Mouse (Mus musculus) cerebellum, adult 8-10 months (tissue): ENCODE data around the gene Trim65.
"Not testable (repeated sequence)": the region's sequence is repeated elsewhere in the genome, so short reads cannot be mapped to it uniquely, and the experiment has no call there.

ENCODE experiments used
- DNase-seq: peaks from one replicate; pipeline ENCODE4 v3.0.0; 2022

Trim65 gene

DNA sequence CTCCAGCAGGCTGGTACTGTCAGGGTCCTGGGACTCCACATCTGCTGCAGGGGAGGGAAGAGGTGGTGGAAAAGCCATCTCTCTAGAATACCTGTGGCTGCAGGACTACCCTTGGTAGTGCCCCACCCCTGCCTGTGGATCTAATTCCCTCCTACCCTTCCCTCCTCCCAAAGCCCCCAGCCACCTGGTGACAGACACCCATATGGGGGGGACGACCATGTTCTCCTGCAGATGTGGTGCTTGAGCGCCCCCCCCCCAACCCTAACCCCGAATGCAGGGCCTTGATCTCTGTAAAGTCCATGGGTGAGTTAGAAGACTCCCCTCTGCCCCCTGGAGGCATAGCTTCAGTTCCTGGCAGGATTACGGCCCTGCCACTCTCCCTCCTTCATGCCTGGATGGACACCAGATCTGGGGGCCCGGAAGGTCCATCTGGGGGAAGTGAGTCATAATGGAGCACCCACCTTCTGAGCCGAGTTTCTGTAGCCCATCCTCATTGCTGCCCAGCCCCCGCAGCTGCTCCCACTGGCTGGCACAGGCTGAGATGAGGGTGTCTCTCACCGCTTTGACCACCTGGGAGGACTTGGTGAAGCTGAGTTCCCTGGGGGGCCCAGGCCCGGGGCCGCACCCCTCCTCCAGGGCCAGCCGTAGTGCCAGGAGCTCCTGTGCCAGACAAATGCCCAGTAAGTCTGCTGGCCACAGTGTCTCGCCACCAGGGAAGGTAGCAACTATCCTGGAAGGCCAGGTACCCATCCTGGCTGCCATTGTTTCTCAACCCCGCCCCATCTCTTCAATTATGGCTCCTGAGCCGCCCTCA lies 23.8 kb downstream of the Trim65 start:
- no peak for DNase-seq

GRCm38 (mm10) chr11:116106154-116106962 lies 24.6 kb downstream of the Trim65 start:
- DNase-seq = no peak

DNA sequence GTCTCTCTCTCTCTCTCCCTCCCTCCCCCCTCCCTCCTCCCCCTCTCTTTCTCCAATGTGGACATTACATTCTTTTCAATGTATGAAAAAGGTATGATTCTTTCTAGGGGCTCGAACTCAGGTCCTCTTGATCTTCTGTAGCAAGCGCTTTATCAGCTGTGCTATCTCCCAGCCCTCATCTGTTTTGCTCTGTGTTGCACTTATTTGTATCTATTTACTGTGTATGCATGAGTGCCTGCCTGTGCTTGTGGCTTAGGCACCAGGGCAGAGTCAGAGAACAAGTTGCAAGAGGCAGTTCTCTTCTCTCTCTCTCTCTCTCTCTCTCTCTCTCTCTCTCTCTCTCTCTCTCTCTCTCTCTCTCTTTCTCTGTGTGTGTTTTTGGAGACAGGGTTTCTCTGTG lies 25.9 kb downstream of the Trim65 start:
- DNase-seq = no peak

GRCm38 (mm10) chr11:116104006-116104646 lies 26.8 kb downstream of the Trim65 start:
- DNase-seq = no peak

GRCm38 (mm10) chr11:116103572-116103971 lies 27.4 kb downstream of the Trim65 start:
- no peak for DNase-seq

DNA sequence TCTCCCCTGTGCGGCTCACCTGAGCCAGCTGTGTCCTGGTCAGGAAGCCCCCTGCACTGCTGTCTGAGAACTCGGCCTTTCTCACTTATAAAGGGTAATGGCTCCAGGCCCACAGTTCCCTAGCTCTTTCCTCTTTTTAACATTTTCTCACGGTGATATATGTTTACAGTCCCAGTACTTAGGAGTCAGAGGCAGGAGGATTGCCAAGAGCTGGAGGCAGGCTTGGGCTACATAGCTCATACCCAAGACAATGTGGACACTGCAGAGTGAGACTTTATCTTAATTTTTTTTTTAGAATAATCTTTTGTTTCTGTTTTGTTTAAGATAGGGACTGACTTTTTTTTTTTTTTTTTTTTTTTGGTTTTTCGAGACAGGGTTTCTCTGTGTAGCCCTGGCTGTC lies 28.5 kb downstream of the Trim65 start:
- no peak for DNase-seq

GRCm38 (mm10) chr11:116101931-116102381 lies 29.0 kb downstream of the Trim65 start:
- no peak for DNase-seq

- no peak for DNase-seq
Measured at GRCm38 (mm10) chr11:116100839-116101238, 30.1 kb downstream of the Trim65 start.

DNA sequence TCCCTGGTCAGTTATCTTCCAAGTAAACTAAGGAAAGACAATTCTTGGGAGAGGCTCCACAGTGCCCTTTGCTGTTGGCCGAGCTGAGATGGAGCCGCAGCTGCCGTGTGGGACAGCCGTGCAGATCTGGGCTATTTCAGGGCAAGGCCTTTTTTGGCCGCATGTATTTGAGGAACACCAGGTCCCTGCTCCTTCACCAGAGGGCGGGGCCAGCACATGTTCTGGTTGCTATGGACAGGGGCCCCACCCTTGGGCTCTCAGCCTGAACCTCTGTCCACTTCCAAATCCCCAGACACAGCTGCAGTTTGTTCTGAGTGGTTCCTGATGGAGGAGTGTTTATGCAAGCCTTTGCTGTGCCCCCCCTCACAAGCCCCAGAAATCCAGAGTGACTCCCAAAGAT lies 30.5 kb downstream of the Trim65 start:
- DNase-seq = no peak

DNA sequence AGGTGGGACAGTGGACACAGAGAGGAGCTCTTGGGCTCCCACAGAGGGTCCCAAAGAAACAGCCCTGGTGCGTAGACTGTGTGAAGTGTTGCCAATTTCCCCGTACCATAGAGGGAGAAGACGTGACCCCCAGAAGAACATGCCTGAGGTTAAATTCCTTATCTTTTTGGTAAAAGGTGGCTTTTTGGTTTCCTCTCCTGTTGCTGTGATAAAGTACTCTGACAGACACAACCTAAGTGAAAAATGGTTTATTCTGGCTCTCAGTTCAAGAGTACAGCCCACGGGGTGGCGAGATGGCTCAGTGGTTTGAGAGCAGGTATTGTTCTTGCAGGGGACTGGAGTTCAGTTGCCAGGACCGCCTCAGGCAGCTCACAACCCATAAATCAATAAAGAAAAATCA lies 31.5 kb downstream of the Trim65 start:
- DNase-seq = no peak

- DNase-seq = no peak
Measured at GRCm38 (mm10) chr11:116098711-116099460, 32.0 kb downstream of the Trim65 start.

GRCm38 (mm10) chr11:116096213-116097108 lies 34.5 kb downstream of the Trim65 start:
- DNase-seq = no peak

DNA sequence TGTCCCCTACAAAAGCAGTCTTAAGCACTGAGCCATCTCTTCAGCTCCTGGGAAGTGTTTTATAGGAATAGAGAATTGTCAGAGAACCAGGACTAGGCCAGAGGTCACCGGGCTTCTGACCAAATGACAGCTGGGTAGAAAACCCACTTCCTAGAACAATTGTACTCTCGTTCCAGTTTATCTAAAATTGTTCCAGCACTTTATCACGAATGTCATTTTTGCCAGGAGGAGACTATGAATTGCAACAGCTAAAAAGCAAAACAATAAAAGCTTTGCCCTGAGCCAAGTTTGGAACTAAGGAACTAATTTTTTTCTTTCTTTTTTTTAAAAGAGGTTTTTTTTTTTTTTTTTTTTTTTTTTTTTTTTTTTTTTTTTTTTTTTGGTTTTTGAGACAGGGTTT lies 35.4 kb downstream of the Trim65 start:
- DNase-seq = no peak

DNA sequence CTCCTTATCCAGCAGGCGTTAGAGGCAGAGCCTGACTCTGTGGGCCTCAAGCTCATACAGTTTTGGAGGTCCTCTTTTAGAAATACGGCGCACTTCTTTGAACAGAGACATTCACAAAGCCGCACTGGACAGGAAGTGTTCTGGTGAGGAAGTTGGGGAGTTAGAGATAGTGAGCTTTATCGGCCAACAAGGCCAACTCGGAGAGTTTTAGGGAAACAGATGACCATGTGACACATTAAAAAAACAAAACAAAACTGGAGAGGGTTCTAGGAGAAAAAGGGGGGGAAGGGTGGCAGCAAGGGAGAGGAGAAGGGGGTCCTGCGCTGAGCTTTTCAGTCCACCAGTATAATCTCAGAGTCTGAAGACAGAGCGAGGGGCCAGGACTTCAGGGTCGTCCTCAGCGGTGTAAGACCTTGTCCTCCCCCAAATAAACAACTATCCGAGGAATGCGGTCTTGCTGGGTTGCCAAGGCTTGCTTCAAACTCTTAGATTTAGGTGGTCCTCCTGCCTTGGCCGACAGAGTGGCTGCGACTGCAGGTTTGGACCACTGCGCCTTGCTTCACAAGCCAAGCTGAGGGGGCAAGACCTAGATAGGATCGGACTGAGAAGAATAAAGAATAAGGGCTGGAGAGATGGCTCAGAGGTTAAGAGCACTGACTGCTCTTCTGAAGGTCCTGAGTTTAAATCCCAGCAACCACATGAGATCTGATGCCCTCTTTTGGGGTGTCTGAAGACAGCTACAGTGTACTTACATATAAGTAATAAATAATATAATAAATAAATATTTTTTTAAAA lies 37.0 kb downstream of the Trim65 start:
- no peak for DNase-seq

- not testable (repeated sequence) for DNase-seq
Measured at GRCm38 (mm10) chr11:116092959-116093358, 38.0 kb downstream of the Trim65 start.

- no peak for DNase-seq
Measured at GRCm38 (mm10) chr11:116091591-116091990, 39.3 kb downstream of the Trim65 start.

DNA sequence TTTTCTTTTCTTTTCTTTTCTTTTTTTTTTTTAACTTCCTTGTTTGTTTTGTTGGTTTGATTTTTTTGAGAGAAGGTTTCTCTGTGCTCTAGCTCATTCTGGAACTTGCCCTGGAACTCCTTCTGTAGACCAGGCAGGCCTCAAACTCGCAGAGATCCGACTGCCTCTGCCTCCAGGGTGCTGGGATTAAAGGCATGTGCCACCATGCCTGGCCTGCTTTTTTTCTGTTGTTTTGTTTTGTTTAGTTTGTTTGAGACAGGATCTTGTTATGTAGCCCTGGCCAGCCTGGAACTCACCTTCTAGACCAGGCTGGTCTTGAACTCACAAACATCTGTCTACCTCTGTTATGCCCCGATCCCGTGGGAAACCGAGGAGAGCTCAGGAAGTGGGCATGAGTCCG lies 41.4 kb downstream of the Trim65 start:
- no peak for DNase-seq

DNA sequence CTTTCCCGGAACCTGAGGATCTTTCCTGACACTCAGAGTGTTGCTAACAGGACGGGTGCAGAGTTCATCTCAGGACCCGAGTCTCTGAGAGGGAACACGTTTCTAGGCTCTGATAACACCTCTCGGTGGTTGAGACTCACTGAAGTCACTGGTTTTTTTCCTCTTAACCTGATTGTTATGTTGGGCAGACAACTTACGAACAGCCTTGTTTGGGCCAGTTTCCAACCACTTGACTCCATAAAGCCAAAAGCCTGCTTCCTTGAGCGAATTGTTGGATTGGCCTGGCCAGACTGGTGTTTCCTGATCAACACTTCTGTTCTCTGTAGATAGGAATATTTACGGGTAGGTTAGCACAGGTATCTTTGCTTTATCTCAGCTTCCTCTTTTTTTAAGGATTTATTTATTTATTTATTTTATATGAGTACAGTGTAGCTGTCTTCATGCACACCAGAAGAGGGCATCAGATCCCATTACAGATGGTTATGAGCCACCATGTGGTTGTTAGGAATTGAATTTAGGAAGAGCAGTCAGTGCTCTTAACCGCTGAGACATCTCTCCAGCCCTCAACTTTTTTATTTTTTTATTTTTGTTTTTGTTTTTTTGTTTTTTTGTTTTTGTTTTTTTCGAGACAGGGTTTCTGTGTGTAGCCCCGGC lies 42.1 kb downstream of the Trim65 start:
- DNase-seq = no peak

- no peak for DNase-seq
Measured at GRCm38 (mm10) chr11:116088188-116088587, 42.7 kb downstream of the Trim65 start.
